Mouse (Mus musculus) CH12.LX (cell line): ENCODE measurements around the gene Sema4a. TPM values are rescaled to one million over a fixed set of nuclear protein-coding genes. Genes with fewer than 3 reads are reported as not detected.

Source experiments
- DNase-seq: peaks from one replicate; pipeline ENCODE4 v3.0.0-alpha.2; 2013; ENCODE audit errors: extremely low read depth
- H3K27ac ChIP-seq: 2 replicates; pipeline ENCODE4 v1.5.1; 2012; ENCODE audit warnings: low read depth, mild to moderate bottlenecking, control low read depth, moderate library complexity; ENCODE audit not compliant: insufficient read depth
- H3K27me3 ChIP-seq: replicated peaks from 2 replicates; pipeline ENCODE3; 2012; ENCODE audit warnings: inconsistent platforms
- H3K36me3 ChIP-seq, 2 experiments: replicated peaks in 1 of 2; 2 replicates each; pipeline versions ENCODE3 to v1.6.1; 2012; ENCODE audit warnings: inconsistent platforms in 1 of 2, low read length in 1 of 2, mild to moderate bottlenecking in 1 of 2, mixed read lengths in 1 of 2, moderate library complexity in 1 of 2; ENCODE audit not compliant: control insufficient read depth in 1 of 2, insufficient read depth in 1 of 2
- H3K4me1 ChIP-seq, 2 experiments: 2 replicates each; pipeline ENCODE4 v1.6.1; 2012; ENCODE audit warnings: inconsistent platforms in 1 of 2, moderate library complexity in 1 of 2; ENCODE audit not compliant: insufficient read depth in 2 of 2, control insufficient read depth in 1 of 2
- H3K4me2 ChIP-seq: 2 replicates; pipeline ENCODE4 v1.6.1; 2012; ENCODE audit warnings: low read depth, mild to moderate bottlenecking, control low read depth; ENCODE audit not compliant: poor library complexity, insufficient read depth, severe bottlenecking
- H3K4me3 ChIP-seq, 3 experiments: fragments of 150-350 bp in 1 of 3; sonication (generic) in 1 of 3; replicated peaks in 1 of 3; 2 replicates each; pipeline versions ENCODE3 to v1.5.1; 2011 to 2012; ENCODE audit warnings: low read depth in 2 of 3, low read length in 2 of 3, mild to moderate bottlenecking in 2 of 3, moderate library complexity in 2 of 3, control low read depth in 1 of 3, improper control_type of control experiment in 1 of 3, inconsistent platforms in 1 of 3, mixed read lengths in 1 of 3; ENCODE audit not compliant: poor library complexity in 1 of 3
- H3K79me2 ChIP-seq: replicated peaks from 2 replicates; pipeline ENCODE4 v1.6.1; 2012; ENCODE audit warnings: mild to moderate bottlenecking, moderate library complexity; ENCODE audit not compliant: control insufficient read depth, poor library complexity, insufficient read depth, severe bottlenecking; ENCODE audit errors: extremely low read depth
- H3K9ac ChIP-seq: 2 replicates; pipeline ENCODE4 v1.6.1; 2012; ENCODE audit warnings: low read depth, mild to moderate bottlenecking, control low read depth, moderate library complexity; ENCODE audit not compliant: insufficient read depth
- H3K9me3 ChIP-seq: replicated peaks from 2 replicates; pipeline ENCODE3; 2012; ENCODE audit warnings: low read length, inconsistent platforms, mixed read lengths
- CHD1 ChIP-seq: IDR thresholded peaks from 2 replicates; pipeline ENCODE4 v1.6.1; 2012; ENCODE audit warnings: low read depth, low read length, improper control_type of control experiment, inconsistent platforms
- E2F4 ChIP-seq: IDR thresholded peaks from 2 replicates; pipeline ENCODE4 v1.6.1; 2011; ENCODE audit warnings: low read depth, low read length, improper control_type of control experiment; ENCODE audit not compliant: insufficient replicate concordance
- EP300 ChIP-seq: IDR thresholded peaks from 2 replicates; pipeline ENCODE4 v1.6.1; 2011; ENCODE audit warnings: low read length, improper control_type of control experiment
- HCFC1 ChIP-seq: IDR thresholded peaks from 2 replicates; pipeline ENCODE4 v1.6.1; 2012; ENCODE audit warnings: low read depth, mild to moderate bottlenecking, inconsistent platforms, low read length, improper control_type of control experiment
- IRF4 ChIP-seq: IDR thresholded peaks from 2 replicates; pipeline ENCODE4 v1.6.1; 2014; ENCODE audit warnings: low read depth, mild to moderate bottlenecking, inconsistent platforms, low read length, improper control_type of control experiment
- KAT2A ChIP-seq: IDR thresholded peaks from 2 replicates; pipeline ENCODE4 v1.6.1; 2012; ENCODE audit warnings: low read length, improper control_type of control experiment, inconsistent platforms; ENCODE audit not compliant: insufficient replicate concordance
- MAX ChIP-seq: IDR thresholded peaks from 2 replicates; pipeline ENCODE4 v1.6.1; 2011; ENCODE audit warnings: low read length, improper control_type of control experiment
- PAX5 ChIP-seq: IDR thresholded peaks from 2 replicates; pipeline ENCODE4 v1.6.1; 2012; ENCODE audit warnings: low read length, inconsistent platforms, mixed read lengths
- POLR2A ChIP-seq: IDR thresholded peaks from 2 replicates; pipeline ENCODE4 v1.6.1; 2011; ENCODE audit warnings: low read depth, mild to moderate bottlenecking, improper control_type of control experiment, low read length
- RAD21 ChIP-seq: IDR thresholded peaks from 2 replicates; pipeline ENCODE4 v1.6.1; 2011; ENCODE audit warnings: low read depth, mild to moderate bottlenecking, low read length, improper control_type of control experiment, moderate library complexity
- SIN3A ChIP-seq: IDR thresholded peaks from 2 replicates; pipeline ENCODE4 v1.6.1; 2012; ENCODE audit warnings: low read length, improper control_type of control experiment, inconsistent platforms
- TBP ChIP-seq: conservative IDR thresholded peaks from 2 replicates; pipeline ENCODE4 v1.6.1; 2011; ENCODE audit warnings: low read depth, low read length, improper control_type of control experiment
- UBTF ChIP-seq: IDR thresholded peaks from 2 replicates; pipeline ENCODE4 v1.6.1; 2012; ENCODE audit warnings: low read depth, mild to moderate bottlenecking, inconsistent platforms, low read length, improper control_type of control experiment, moderate library complexity
- USF1 ChIP-seq: IDR thresholded peaks from 2 replicates; pipeline ENCODE4 v1.6.1; 2014; ENCODE audit warnings: low read depth, mild to moderate bottlenecking, inconsistent platforms, low read length, improper control_type of control experiment
- ZMIZ1 ChIP-seq: IDR thresholded peaks from 2 replicates; pipeline ENCODE4 v1.6.1; 2012; ENCODE audit warnings: low read depth, mild to moderate bottlenecking, inconsistent platforms, low read length, improper control_type of control experiment
- dilution Hi-C: fragments of 300-500 bp; cut with MboI; formaldehyde crosslinking; loops from 2 replicates; pipeline ENCODE4 v1.14.3; 2020; ENCODE audit warnings: low sequenced_read_pairs; ENCODE audit not compliant: extremely low pct_unique_long_range_greater_than_20kb, extremely low pct_ligation_motif_present
- in situ Hi-C: fragments of 300-500 bp; cut with MboI; formaldehyde crosslinking; loops from 3 replicates; pipeline ENCODE4 v1.14.3; 2019; ENCODE audit warnings: low sequenced_read_pairs, low pct_ligation_motif_present, low pct_unique_long_range_greater_than_20kb, mixed read lengths
- polyA plus RNA-seq: library from polyadenylated mRNA; unstranded; fragments of >175 nt; gene quantifications from 2 replicates; pipeline ENCODE4 v1.2.1, GENCODE M21; 2012; ENCODE audit warnings: low read depth; ENCODE audit not compliant: insufficient read length
- total RNA-seq, 2 experiments: library from RNA; depleted of rRNA; stranded (reverse); fragments of 300-350 nt in 1 of 2; fragments of >200 nt in 1 of 2; gene quantifications; 2 replicates each; pipeline ENCODE4 v1.2.3; 2012 to 2014

Sema4a gene
- total and polyA plus RNA-seq, 3 experiments, result 3.5 to 7.1 (median 4.7) TPM

- TF ChIP-seq IRF4 (no peak), KAT2A (no peak), POLR2A (no peak), PAX5 (no peak), CHD1 (no peak), EP300 (no peak)
These were observed 53.9 kb downstream of the Sema4a start (continued) for GRCm38 (mm10) chr3:88407090-88407489.

DNA sequence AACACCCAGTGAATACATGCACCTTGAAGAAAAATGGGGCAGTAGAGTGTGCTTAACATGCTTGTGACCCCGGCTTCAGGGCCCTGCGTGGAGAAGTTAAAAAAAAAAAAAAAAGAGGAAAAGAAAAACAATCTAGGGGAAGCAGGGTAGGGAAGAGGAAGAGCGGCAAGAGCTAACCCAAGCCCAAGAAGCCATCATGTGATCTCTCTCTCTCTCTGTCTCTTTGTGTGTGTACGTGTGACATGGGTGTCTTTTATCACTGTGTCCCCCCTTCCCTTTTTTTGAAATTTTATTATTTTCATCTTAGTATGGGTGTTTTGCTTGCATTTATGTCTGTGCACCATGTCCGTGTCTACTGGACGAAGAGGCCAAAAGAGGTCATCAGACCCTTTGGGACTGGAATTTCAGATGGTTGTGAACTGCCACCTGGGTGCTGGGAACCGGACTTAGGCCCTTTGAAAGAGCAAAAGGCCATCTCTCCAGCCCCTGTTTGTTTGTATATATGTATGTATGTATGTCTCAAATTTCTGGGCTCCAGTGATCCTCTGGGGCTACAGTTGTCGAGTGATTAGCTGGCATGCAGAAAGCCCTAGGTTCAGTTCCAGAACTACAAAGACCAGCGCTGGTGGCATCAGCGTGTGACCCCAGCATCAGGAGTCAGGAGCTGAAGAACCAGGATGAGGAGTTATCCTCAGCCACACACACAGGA lies 57.3 kb downstream of the Sema4a start:
- peaks cover 2% of the 10 kb centered on the region for H3K9me3 ChIP-seq
- TF ChIP-seq MAX (no peak), USF1 (no peak), HCFC1 (no peak), RAD21 (no peak), UBTF (no peak), TBP (no peak), SIN3A (no peak)
- TF ChIP-seq, all 38 proteins: peak for 0
- no peak overlapping the region for H3K4me2 ChIP-seq
- no peaks in the 10 kb centered on the region for H3K27me3 ChIP-seq
- H3K4me1 ChIP-seq, result peaks cover 7 to 37% of the 10 kb centered on the region in 2 experiments
- no peak for DNase-seq
- dilution Hi-C loops (no loop called here), in situ Hi-C loops (no loop called here)
- H3K4me3 ChIP-seq, result no peak overlapping the region
- H3K79me2 ChIP-seq, result peaks cover 18% of the 10 kb centered on the region; the same call in 1 of the 2 replicates
- H3K27ac ChIP-seq, result no peak overlapping the region
- peaks cover 15 to 69% of the 10 kb centered on the region in 2 experiments for H3K36me3 ChIP-seq
- no peak overlapping the region for H3K9ac ChIP-seq

- dilution Hi-C loops (no loop called here), in situ Hi-C loops (no loop called here)
- TF ChIP-seq ZMIZ1 (no peak), UBTF (no peak), E2F4 (no peak)
- no peak for DNase-seq
- Histone ChIP-seq H3K9me3 (peaks cover 2% of the 10 kb centered on the region), H3K4me3 (no peak overlapping the region), H3K36me3 (peaks cover 30 to 88% of the 10 kb centered on the region in 2 experiments), H3K4me2 (no peak overlapping the region), H3K79me2 (peaks cover 3% of the 10 kb centered on the region; the same call in 1 of the 2 replicates), H3K9ac (no peak overlapping the region), H3K27ac (no peak overlapping the region), H3K4me1 (peaks cover 13 to 47% of the 10 kb centered on the region in 2 experiments), H3K27me3 (no peaks in the 10 kb centered on the region)
These were observed 62.3 kb downstream of the Sema4a start for GRCm38 (mm10) chr3:88398666-88399065.
